Mouse (Mus musculus) left cerebral cortex, adult 2 months (tissue): ENCODE measurements at regions not wholly inside any gene's neighbourhood (a gene's known extent, or its start where the extent isn't known, plus 50 kb on each side); places are given as distances from the start of the nearest gene placed in this dataset.
A peak's percentile ranks its signal among the peaks of the same experiment; 100 is the strongest.

Source experiments
- DNase-seq, 2 experiments: peaks; one replicate each; pipeline ENCODE4 v3.0.0; 2021 to 2022; ENCODE audit warnings: low spot score in 2 of 2, mixed read lengths in 1 of 2; ENCODE audit errors: extremely low spot score in 1 of 2
- H3K27ac ChIP-seq: fragments of 200-600 bp; 2 replicates; pipeline ENCODE4 v1.8.1; 2022
- H3K4me3 ChIP-seq: fragments of 200-600 bp; 2 replicates; pipeline ENCODE4 v1.8.1; 2022
- CTCF ChIP-seq: fragments of 200-600 bp; IDR thresholded peaks from 2 replicates; pipeline ENCODE4 v1.8.1; 2022; ENCODE audit warnings: antibody characterized with exemption, mild to moderate bottlenecking, moderate library complexity
- intact Hi-C: fragments of 180-260 bp; cut with DNase I; formaldehyde crosslinking; loops from one replicate; pipeline ENCODE4 v1.15.1; 2025

GRCm38 (mm10) chr10:99377548-99377947, 114.5 kb downstream of the Dusp6 start:
- TF ChIP-seq CTCF: no peak
- no peak overlapping the region for H3K4me3 ChIP-seq
- no peak overlapping the region for H3K27ac ChIP-seq
- no peak for DNase-seq
- intact Hi-C loops: no loop called here

DNA sequence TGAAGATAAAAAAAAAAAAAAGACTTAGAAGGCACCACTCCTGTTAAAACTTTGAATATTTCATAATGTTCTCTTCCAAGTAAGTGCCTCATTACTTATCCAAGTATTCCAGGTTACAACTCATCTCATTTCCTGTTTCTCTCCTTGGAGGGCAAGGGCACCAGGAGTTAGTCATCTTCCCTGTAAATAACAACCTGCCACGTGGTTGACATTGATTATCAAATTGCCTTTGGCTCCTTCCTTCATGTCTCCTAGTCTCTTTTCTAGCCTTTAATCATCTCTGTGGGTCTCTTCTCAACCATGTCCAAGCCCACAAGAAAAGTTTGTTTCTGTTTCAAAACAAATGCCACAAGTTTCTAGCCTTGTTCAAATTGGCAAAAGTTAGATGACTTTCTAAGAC, 116.1 kb downstream of the Dusp6 start:
- no peak for TF ChIP-seq CTCF
- intact Hi-C loops: no loop called here
- Histone ChIP-seq H3K27ac (no peak overlapping the region), H3K4me3 (no peak overlapping the region)
- DNase-seq: no peak

- intact Hi-C loops: no loop called here
- H3K4me3 ChIP-seq: no peak overlapping the region
- no peak for DNase-seq
- no peak for TF ChIP-seq CTCF
- no peak overlapping the region for H3K27ac ChIP-seq
These were observed 117.1 kb downstream of the Dusp6 start for GRCm38 (mm10) chr10:99380170-99380569.

- H3K27ac ChIP-seq: no peak overlapping the region
- no peak for DNase-seq
- intact Hi-C loops: no loop called here
- no peak overlapping the region for H3K4me3 ChIP-seq
- TF ChIP-seq CTCF: no peak
These were observed 120.0 kb downstream of the Dusp6 start for GRCm38 (mm10) chr10:99383028-99383427.

GRCm38 (mm10) chr10:99384366-99384765, 121.3 kb downstream of the Dusp6 start:
- no peak for TF ChIP-seq CTCF
- H3K4me3 ChIP-seq: no peak overlapping the region
- H3K27ac ChIP-seq: no peak overlapping the region
- DNase-seq: no peak
- intact Hi-C loops: no loop called here

DNA sequence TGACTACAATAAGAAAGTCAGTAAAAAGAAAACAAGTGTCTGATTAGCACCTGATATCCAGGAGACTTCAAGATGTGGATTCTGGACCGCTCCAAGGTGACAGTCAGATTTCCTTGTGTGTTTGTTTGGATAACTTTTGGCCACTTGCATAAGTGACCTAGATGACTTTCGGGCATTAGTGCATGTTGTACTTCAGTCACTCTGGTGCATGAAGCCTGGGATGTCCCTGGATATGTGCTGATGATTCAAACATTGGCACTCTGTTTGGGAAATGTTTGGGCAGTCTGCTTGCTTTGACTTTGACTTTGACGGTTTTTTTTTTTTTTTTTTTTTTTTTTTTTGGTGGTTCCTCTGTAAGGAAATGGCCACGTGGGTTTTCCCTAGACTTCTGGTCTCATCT, 121.8 kb downstream of the Dusp6 start:
- TF ChIP-seq CTCF: no peak
- no peak overlapping the region for H3K27ac ChIP-seq
- DNase-seq: no peak

DNA sequence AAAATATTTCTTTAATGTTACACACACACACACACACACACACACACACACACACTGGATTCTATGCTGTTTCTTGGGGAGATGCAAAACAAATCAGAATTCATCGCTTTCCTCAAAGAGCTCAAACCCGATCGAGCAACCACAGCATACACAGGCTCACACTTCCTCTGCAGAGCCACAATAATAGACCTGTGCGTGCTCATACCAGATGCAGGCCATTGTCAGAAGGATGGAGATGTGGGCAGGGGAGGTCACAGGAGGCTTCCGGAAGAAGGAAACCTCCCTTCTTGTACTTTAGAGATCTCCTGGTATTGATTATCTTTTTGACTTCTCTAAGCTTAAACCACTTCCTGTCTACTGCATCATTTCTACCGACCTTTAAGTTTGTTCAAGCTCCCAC, 122.8 kb downstream of the Dusp6 start:
- no peak for DNase-seq
- intact Hi-C loops: no loop called here
- H3K27ac ChIP-seq: no peak overlapping the region
- no peak for TF ChIP-seq CTCF
- H3K4me3 ChIP-seq: no peak overlapping the region

More for the DNA sequence above, 121.8 kb downstream of the Dusp6 start:
- intact Hi-C loops: no loop called here
- no peak overlapping the region for H3K4me3 ChIP-seq

DNA sequence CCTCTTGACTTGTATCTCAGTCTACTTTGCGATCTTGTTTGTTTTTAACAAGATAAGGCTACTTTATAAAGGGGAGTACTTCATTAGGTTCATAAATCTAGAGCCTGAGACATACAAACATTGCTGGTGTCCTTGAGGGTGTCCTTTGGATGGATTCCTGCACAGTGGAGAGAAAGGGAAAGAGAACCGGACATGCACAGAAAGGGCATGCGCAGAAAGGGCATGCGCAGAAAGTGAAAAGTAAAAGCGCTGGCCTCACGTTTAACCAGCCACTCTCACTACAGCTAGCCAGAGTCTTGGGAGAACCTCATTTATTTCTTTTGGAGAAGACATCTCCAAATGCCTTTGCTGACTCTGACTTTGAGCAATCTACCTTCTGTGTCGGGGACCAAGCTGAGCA, 125.5 kb downstream of the Dusp6 start:
- no peak for TF ChIP-seq CTCF
- Histone ChIP-seq H3K27ac (no peak overlapping the region), H3K4me3 (no peak overlapping the region)
- no peak for DNase-seq
- intact Hi-C loops: no loop called here

DNA sequence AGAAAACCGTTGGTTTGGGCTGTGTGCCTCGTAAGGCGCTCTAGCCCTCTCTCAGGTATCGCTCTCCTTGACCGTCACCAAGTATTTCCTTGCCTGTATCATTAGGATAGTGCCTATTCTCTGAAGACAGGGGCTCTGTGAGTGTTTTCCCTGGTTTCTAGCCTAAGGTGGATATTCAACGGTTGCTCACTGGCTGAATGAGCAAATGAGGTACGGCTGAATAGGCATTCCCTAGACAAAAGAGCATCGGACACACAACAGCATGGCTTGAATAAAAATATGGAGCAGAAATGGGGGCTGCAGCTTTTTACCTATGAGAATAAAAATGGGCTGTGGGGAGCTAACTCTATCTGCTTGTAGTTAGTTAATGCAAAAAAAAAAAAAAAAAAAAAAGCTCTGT, 126.0 kb downstream of the Dusp6 start:
- H3K4me3 ChIP-seq: no peak overlapping the region
- intact Hi-C loops: no loop called here
- no peak overlapping the region for H3K27ac ChIP-seq
- TF ChIP-seq CTCF: no peak
- no peak for DNase-seq

DNA sequence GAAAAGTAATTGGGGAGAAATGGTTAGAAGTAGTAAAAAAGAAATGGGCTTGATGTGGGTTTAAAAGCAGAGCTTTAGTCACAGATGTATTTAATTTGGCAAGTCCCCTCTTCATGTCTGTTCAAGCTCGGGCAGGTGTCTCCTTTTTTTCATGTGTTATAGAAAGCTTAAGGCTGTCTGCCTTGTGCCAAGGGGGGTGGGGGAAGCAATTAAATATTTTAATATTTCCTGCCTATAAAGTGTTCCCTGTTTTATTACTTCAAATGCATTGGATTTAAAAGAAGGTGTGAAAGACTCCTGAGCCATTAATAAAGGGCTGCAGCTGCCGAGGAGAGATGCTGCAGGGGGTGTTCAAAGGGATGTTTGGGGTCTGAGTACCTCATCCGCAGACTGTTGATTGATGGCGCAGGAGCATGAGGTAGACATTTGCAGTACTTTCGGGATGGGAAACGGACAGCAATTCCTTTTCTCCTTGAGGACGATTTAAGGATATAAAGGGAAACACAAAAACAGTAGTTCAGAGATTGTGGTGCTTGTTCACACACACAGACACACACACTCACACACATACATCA, 127.7 kb downstream of the Dusp6 start:
- no peak for DNase-seq
- H3K4me3 ChIP-seq: no peak overlapping the region
- no peak for TF ChIP-seq CTCF
- intact Hi-C loops: loop anchor here (10.0 kb wide), 1 partner anchor 226 kb away; no protein-coding TSS in a partner anchor
- no peak overlapping the region for H3K27ac ChIP-seq

DNA sequence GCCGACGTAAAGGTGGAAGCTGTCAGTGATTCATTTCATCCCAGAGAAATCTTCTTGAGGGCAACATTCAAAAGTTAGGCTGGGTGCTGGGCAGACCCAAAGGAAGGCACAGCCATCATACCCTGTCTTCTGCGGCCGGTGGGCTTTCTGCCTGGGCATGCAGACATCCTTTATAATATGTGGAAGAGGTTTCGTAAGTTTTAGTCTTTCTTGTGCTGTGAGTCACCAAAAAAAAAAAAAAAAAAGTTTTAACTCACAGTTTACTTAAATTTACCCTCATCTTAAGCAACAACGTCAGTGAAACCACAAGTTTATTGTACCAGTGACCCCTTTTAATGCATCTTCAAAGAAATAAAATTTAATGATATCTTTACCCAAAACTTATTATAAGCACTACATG, 128.7 kb downstream of the Dusp6 start:
- no peak overlapping the region for H3K27ac ChIP-seq
- TF ChIP-seq CTCF: no peak
- no peak overlapping the region for H3K4me3 ChIP-seq
- no peak for DNase-seq
- intact Hi-C loops: loop anchor here (10.0 kb wide), 1 partner anchor 227 kb away; no protein-coding TSS in a partner anchor

DNA sequence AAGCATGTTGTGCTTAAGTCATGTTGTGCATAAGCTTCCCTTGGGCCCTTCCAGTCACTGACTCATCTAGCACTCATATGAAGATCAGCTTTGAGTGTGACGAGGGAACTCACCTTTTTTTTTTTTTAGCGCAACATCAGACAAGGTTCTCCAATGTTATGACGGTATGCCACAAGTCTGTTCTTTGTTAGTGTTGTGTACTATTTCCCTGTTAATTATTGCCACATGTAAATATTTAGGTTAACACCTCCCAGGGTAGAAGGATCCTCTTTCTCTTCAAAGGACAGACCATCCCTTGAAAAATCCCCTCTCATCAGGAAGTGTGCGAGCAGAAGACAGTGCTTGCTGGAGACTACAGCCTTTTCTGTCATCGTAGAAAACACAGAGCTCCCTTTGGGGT, 129.9 kb downstream of the Dusp6 start:
- intact Hi-C loops: loop anchor here (10.0 kb wide), 1 partner anchor 228 kb away; no protein-coding TSS in a partner anchor
- DNase-seq: no peak
- Histone ChIP-seq H3K27ac (peak overlapping the region; percentile 13; the same call in 1 of the 2 replicates), H3K4me3 (no peak overlapping the region)
- TF ChIP-seq CTCF: no peak

DNA sequence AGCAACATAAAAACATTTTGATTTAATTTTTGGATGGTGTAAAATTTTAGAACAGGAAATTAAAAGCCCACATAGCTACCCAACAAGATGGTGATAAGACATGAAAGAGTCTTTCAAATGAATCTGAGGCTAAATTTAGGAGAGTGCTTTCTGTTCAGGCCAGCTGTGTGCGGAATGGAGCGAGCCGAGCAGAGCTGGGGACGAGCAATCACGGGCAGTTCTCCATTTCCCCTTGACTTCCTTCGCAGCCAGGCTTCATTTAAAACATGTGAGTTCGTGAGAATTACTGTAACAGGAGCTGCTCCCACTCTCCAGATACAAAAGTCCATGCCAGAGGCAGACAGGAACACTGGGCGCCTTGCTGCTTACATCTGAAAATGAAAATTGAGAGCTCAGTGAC, 130.5 kb downstream of the Dusp6 start:
- intact Hi-C loops: loop anchor here (10.0 kb wide), 1 partner anchor 229 kb away; no protein-coding TSS in a partner anchor
- H3K27ac ChIP-seq: peak overlapping the region; percentile 78
- DNase-seq: peak; percentile 22 to 26
- no peak overlapping the region for H3K4me3 ChIP-seq
- TF ChIP-seq CTCF: no peak
